Mouse (Mus musculus) heart, embryonic 15.5 days (tissue): ENCODE results near the gene Pfkp. TPM values are rescaled to one million over a fixed set of nuclear protein-coding genes. Genes with fewer than 3 reads are reported as not detected.

Experiments
- ATAC-seq: fragments of 200-750 bp; cut with Nextera tagmentation; replicated peaks from 2 replicates; pipeline ENCODE4 v1.8.0; 2017; ENCODE audit warnings: low read depth, moderate TSS enrichment; ENCODE audit not compliant: insufficient number of reproducible peaks, insufficient read depth, low FRiP score
- H3K27ac ChIP-seq: fragments of 300-500 bp; sonication (generic); 2 replicates; pipeline ENCODE4 v1.5.1; 2015; ENCODE audit warnings: mild to moderate bottlenecking, inconsistent platforms
- H3K27me3 ChIP-seq: fragments of 300-500 bp; sonication (generic); 2 replicates; pipeline ENCODE4 v1.6.1; 2015; ENCODE audit warnings: inconsistent platforms
- H3K36me3 ChIP-seq: fragments of 300-500 bp; sonication (generic); 2 replicates; pipeline ENCODE4 v1.6.1; 2015; ENCODE audit warnings: mild to moderate bottlenecking, inconsistent platforms
- H3K4me1 ChIP-seq: fragments of 300-500 bp; sonication (generic); replicated peaks from 2 replicates; pipeline ENCODE4 v1.6.1; 2015; ENCODE audit warnings: inconsistent platforms
- H3K4me2 ChIP-seq: fragments of 300-500 bp; sonication (generic); 2 replicates; pipeline ENCODE4 v1.6.1; 2015; ENCODE audit warnings: inconsistent platforms, mild to moderate bottlenecking, moderate library complexity
- H3K4me3 ChIP-seq: fragments of 300-500 bp; sonication (generic); 2 replicates; pipeline ENCODE4 v1.5.1; 2015; ENCODE audit warnings: mild to moderate bottlenecking, inconsistent platforms
- H3K9ac ChIP-seq: fragments of 300-500 bp; sonication (generic); 2 replicates; pipeline ENCODE4 v1.6.1; 2015; ENCODE audit warnings: mild to moderate bottlenecking, inconsistent platforms
- H3K9me3 ChIP-seq: fragments of 300-500 bp; sonication (generic); replicated peaks from 2 replicates; pipeline ENCODE4 v1.6.1; 2016; ENCODE audit warnings: inconsistent platforms
- WGBS: fragments of 180-500 bp; shearing (Covaris S2); methylation state at CpG from one replicate; pipeline ENCODE4 v1.1.7; 2015; ENCODE audit warnings: mixed read lengths; 5-methylcytosine and 5-hydroxymethylcytosine counted together
- polyA plus RNA-seq: library from polyadenylated mRNA; unstranded; fragments of >200 nt; fragmentation: Nextera tagmentation; extraction: Ambion mirVana; gene quantifications from 2 replicates; pipeline ENCODE4 v1.2.1, GENCODE M21; 2015

Pfkp gene
- polyA plus RNA-seq, 1 experiment from 2014 or later: 191 TPM

- 93% methylated on average over 3 of the region's 3 CpGs for WGBS
- Histone ChIP-seq H3K4me2 (no peak overlapping the region), H3K36me3 (no peaks in the 10 kb centered on the region), H3K27ac (no peak overlapping the region), H3K9me3 (no peaks in the 10 kb centered on the region), H3K9ac (no peak overlapping the region), H3K4me1 (peaks cover 46% of the 10 kb centered on the region), H3K4me3 (no peak overlapping the region), H3K27me3 (no peaks in the 10 kb centered on the region)
- ATAC-seq: no peak
These were observed 20.3 kb downstream of the Pfkp start for GRCm38 (mm10) chr13:6628261-6628660.

- Histone ChIP-seq H3K36me3 (peaks cover 3% of the 10 kb centered on the region; the same call in 1 of the 2 replicates), H3K27ac (no peak overlapping the region), H3K4me3 (no peak overlapping the region), H3K27me3 (no peaks in the 10 kb centered on the region), H3K4me2 (no peak overlapping the region), H3K4me1 (peaks cover 38% of the 10 kb centered on the region), H3K9me3 (no peaks in the 10 kb centered on the region), H3K9ac (no peak overlapping the region)
- WGBS: 88% methylated on average over 3 of the region's 3 CpGs
- ATAC-seq: no peak
These were observed 21.2 kb downstream of the Pfkp start for GRCm38 (mm10) chr13:6627352-6627751.

DNA sequence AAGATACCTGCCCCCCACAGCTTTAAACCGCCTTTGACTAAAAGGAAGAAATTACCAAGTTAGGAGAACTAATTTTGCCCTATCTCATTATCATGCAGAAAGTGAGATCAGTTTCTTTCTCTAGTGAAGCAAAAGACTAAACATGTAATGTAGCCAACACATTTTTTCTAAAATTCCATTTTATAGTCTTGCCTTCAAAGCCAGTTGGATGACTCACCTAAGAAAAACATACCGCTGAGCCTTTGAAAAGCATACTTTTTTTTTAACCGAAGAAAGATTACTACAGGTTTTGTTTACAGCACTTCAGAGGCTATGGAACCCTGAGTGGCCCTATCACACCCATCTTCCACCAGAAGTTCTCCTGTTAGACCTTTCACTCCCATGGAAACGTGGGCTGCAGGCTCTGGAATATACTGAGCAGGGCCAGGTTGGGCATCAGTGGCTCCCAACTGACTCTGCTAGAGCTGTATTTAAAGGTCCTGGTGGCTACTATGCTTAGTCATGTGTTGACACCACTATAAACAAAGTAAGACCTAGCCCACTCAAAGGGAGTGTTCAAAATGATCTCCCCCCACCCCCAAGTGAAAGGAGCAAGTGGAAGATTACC is 22.0 kb downstream of the Pfkp start:
- no peak overlapping the region for H3K4me2 ChIP-seq
- H3K27ac ChIP-seq: no peak overlapping the region
- H3K9ac ChIP-seq: no peak overlapping the region
- H3K27me3 ChIP-seq: no peaks in the 10 kb centered on the region
- peaks cover 31% of the 10 kb centered on the region for H3K4me1 ChIP-seq
- ATAC-seq: no peak
- H3K4me3 ChIP-seq: no peak overlapping the region
- peaks cover 6% of the 10 kb centered on the region; the same call in 1 of the 2 replicates for H3K36me3 ChIP-seq
- WGBS: 68% methylated on average over 4 of the region's 4 CpGs
- no peaks in the 10 kb centered on the region for H3K9me3 ChIP-seq

DNA sequence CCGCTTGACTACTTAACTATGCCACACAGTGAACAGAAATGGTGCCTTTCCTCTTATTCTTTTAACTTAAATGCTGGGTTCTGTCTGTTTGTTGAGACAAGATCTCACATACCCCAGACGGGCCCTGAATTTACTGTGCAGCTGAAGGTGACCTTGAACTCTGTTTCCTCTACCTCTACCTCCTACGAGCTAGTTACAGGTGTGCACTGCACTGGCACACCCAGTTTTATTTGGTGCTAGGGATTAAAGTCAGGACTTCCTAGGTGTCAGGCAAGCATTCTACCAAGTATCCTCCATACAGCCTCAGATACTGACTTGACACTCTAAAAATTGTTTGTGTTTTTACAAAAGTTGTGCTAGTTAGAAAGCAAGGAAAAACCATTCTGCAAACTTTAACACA is 22.6 kb downstream of the Pfkp start:
- no peak for ATAC-seq
- Histone ChIP-seq H3K4me1 (peaks cover 27% of the 10 kb centered on the region), H3K9me3 (no peaks in the 10 kb centered on the region), H3K36me3 (peaks cover 6% of the 10 kb centered on the region; the same call in 1 of the 2 replicates), H3K27ac (no peak overlapping the region), H3K4me3 (no peak overlapping the region), H3K4me2 (no peak overlapping the region), H3K9ac (no peak overlapping the region), H3K27me3 (no peaks in the 10 kb centered on the region)
- WGBS: 62% methylated on average over 3 of the region's 3 CpGs

- ATAC-seq: no peak
- Histone ChIP-seq H3K36me3 (peaks cover 15% of the 10 kb centered on the region), H3K4me2 (no peak overlapping the region), H3K4me1 (peaks cover 18% of the 10 kb centered on the region), H3K4me3 (no peak overlapping the region), H3K9ac (no peak overlapping the region), H3K27ac (no peak overlapping the region), H3K27me3 (no peaks in the 10 kb centered on the region), H3K9me3 (no peaks in the 10 kb centered on the region)
- 37% methylated on average over 2 of the region's 2 CpGs for WGBS
These were observed 24.0 kb downstream of the Pfkp start for GRCm38 (mm10) chr13:6624604-6625003.

DNA sequence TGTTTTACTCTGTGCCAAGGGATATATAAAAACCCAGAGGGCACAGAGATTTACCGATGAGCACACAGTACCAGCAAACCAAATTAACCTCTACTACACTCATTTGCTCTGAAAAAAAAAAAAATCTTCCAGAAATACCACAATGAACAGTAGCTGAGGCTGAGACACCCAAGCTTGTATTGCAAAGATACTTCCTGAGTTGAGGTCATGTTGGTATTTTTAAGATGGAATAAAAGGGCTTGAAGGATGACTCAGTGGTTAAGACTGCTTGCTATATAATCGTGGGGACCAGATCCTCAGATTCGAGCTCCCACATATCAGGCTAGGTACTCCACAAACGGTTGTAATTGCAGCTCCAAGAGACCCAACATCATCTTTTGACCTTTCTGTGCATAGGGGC is 24.5 kb downstream of the Pfkp start:
- no peaks in the 10 kb centered on the region for H3K9me3 ChIP-seq
- no peak for ATAC-seq
- H3K4me1 ChIP-seq: peaks cover 14% of the 10 kb centered on the region
- H3K36me3 ChIP-seq: peaks cover 20% of the 10 kb centered on the region
- 63% methylated on average over 4 of the region's 4 CpGs for WGBS
- no peak overlapping the region for H3K9ac ChIP-seq
- no peak overlapping the region for H3K4me2 ChIP-seq
- H3K27ac ChIP-seq: no peak overlapping the region
- H3K27me3 ChIP-seq: no peaks in the 10 kb centered on the region
- H3K4me3 ChIP-seq: no peak overlapping the region

- 94% methylated on average over 20 of the region's 20 CpGs for WGBS
- ATAC-seq: no peak
- H3K36me3 ChIP-seq: peaks cover 42% of the 10 kb centered on the region
These were observed 26.7 kb downstream of the Pfkp start for GRCm38 (mm10) chr13:6621831-6622230.

DNA sequence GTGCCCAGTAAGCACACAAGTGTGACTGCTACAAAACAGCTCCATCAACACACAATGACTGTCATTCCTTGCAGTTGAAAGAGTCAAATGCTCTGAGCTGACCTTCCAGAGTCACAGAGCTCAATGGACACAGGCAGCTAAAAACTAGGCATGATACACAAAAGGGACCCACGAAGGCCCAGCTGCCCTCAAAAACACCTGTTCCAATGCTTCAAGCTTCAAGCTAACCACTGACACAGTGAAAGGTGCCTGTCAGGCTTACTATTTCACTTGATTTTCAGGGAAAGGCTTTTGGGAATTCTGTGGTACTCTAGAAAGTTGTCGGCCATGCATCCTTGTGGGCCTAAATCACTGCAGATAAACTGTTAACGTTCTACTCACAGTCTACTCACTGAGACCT is 28.3 kb downstream of the Pfkp start:
- no peaks in the 10 kb centered on the region for H3K27me3 ChIP-seq
- no peak overlapping the region for H3K9ac ChIP-seq
- H3K4me3 ChIP-seq: no peak overlapping the region
- no peaks in the 10 kb centered on the region for H3K9me3 ChIP-seq
- no peak overlapping the region for H3K4me2 ChIP-seq
- no peak overlapping the region for H3K27ac ChIP-seq
- WGBS: 81% methylated on average over 3 of the region's 3 CpGs
- peaks cover 6% of the 10 kb centered on the region for H3K4me1 ChIP-seq
- ATAC-seq: no peak
- peaks cover 47% of the 10 kb centered on the region for H3K36me3 ChIP-seq

More at GRCm38 (mm10) chr13:6621831-6622230, 26.7 kb downstream of the Pfkp start:
- peaks cover 12% of the 10 kb centered on the region for H3K4me1 ChIP-seq
- H3K9me3 ChIP-seq: no peaks in the 10 kb centered on the region
- H3K27ac ChIP-seq: no peak overlapping the region
- H3K4me3 ChIP-seq: no peak overlapping the region
- H3K4me2 ChIP-seq: no peak overlapping the region
- H3K27me3 ChIP-seq: no peaks in the 10 kb centered on the region
- no peak overlapping the region for H3K9ac ChIP-seq

DNA sequence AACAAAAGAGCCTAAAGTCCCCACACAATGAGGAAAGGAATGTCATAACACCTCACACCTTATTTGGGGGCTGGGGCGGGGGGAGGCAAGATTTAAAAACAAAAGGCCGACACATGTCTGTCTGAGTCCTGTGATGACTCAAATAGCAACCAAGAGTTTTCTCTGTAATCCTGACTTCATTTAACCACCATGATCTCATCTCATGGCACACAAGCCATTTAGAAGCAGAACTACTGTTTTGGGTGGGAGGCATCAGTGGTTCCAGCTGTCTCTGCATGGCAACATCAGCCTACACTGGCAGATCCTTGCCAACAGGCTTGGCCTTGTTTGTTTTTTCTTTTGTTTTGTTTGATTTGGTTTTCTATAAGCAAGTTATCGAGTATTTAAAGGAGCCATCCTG is 29.9 kb downstream of the Pfkp start:
- Histone ChIP-seq H3K9ac (no peak overlapping the region), H3K27me3 (no peaks in the 10 kb centered on the region), H3K4me2 (no peak overlapping the region), H3K36me3 (peaks cover 56% of the 10 kb centered on the region), H3K4me3 (no peak overlapping the region), H3K27ac (no peak overlapping the region), H3K4me1 (no peaks in the 10 kb centered on the region), H3K9me3 (no peaks in the 10 kb centered on the region)
- WGBS: 85% methylated on average over 3 of the region's 3 CpGs
- ATAC-seq: no peak

DNA sequence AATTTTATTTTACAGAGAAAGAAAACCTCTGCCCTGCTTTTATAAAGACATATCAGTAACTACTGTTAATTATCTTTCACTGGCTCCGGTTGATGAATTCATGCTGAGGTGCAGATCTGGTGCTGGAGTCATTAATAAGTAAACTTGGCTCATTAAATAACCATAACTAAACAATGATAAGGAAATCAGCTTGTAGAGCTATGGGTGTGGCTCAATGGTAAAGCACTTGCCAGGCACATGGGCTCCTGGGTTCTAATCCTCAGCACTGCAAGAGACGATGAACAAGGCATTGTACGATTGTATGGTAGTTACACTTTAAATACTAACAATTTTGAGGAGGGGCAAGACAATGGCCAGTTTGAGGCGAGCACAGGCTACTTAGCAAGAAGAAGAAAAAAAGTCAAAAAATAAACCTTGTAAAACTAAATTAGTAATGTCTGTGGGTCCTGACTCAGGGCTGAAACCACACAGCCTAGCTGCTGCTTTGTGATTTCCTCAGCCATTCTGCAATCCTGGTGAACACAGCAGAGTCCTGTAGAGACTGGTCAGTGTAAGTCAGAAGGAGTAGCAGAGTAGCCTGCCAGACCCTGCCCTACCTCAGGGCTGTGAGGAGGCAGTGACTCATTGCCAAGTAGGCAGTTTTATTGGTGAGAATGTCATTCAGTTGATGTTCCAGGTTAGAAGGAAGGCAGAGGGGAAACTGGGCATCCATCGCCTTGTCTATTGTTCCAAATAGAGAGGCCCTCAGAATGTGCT is 34.7 kb downstream of the Pfkp start:
- Histone ChIP-seq H3K36me3 (peaks cover 38% of the 10 kb centered on the region), H3K27me3 (no peaks in the 10 kb centered on the region), H3K4me1 (no peaks in the 10 kb centered on the region), H3K9me3 (no peaks in the 10 kb centered on the region), H3K9ac (no peak overlapping the region), H3K4me3 (no peak overlapping the region), H3K27ac (no peak overlapping the region), H3K4me2 (no peak overlapping the region)
- no peak for ATAC-seq
- 88% methylated on average over 5 of the region's 5 CpGs for WGBS

GRCm38 (mm10) chr13:6602786-6603409 is 45.7 kb downstream of the Pfkp start:
- Histone ChIP-seq H3K9me3 (no peaks in the 10 kb centered on the region), H3K27me3 (no peaks in the 10 kb centered on the region), H3K36me3 (peaks cover 21% of the 10 kb centered on the region; the same call in 1 of the 2 replicates), H3K9ac (no peak overlapping the region), H3K4me2 (no peak overlapping the region), H3K27ac (no peak overlapping the region), H3K4me3 (no peak overlapping the region), H3K4me1 (no peaks in the 10 kb centered on the region)
- no peak for ATAC-seq
- 84% methylated on average over 10 of the region's 10 CpGs for WGBS
